Mouse (Mus musculus): ENCODE results near the gene Snrpg.
"Not testable (repeated sequence)": the region's sequence is repeated elsewhere in the genome, so short reads cannot be mapped to it uniquely, and the experiment has no call there.

The Snrpg gene

GRCm38 (mm10) chr6:86366853-86367249, 4.3 kb upstream of the Snrpg start:
- no peak for DNase-seq (ENCODE audit: low spot score in 2 of 2)

GRCm38 (mm10) chr6:86368479-86368878, 2.6 kb upstream of the Snrpg start:
- DNase-seq (ENCODE audit: low spot score in 2 of 2): no peak

GRCm38 (mm10) chr6:86370093-86370713, 901 bp upstream of the Snrpg start:
- no peak for DNase-seq (ENCODE audit: low spot score in 2 of 2)

- peak; percentile 93 to 96 for DNase-seq (ENCODE audit: low spot score in 2 of 2)
These were observed 322 bp downstream of the Snrpg start for GRCm38 (mm10) chr6:86371340-86371911.

- DNase-seq (ENCODE audit: low spot score in 2 of 2): no peak
These were observed 929 bp downstream of the Snrpg start for GRCm38 (mm10) chr6:86371950-86372516.

GRCm38 (mm10) chr6:86373556-86373955, 2.5 kb downstream of the Snrpg start:
- DNase-seq (ENCODE audit: low spot score in 2 of 2): no peak

- DNase-seq (ENCODE audit: low spot score in 2 of 2): no peak
These were observed 7.2 kb downstream of the Snrpg start for GRCm38 (mm10) chr6:86378341-86378740.

GRCm38 (mm10) chr6:86380112-86380511, 9.0 kb downstream of the Snrpg start:
- DNase-seq (ENCODE audit: low spot score in 2 of 2): not testable (repeated sequence)

GRCm38 (mm10) chr6:86382551-86382950, 11.4 kb downstream of the Snrpg start:
- DNase-seq (ENCODE audit: low spot score in 2 of 2): no peak

GRCm38 (mm10) chr6:86383370-86383769, 12.3 kb downstream of the Snrpg start:
- DNase-seq (ENCODE audit: low spot score in 2 of 2): no peak

- no peak for DNase-seq (ENCODE audit: low spot score in 2 of 2)
These were observed 13.6 kb downstream of the Snrpg start for GRCm38 (mm10) chr6:86384692-86385091.

GRCm38 (mm10) chr6:86385362-86386104, 14.4 kb downstream of the Snrpg start:
- no peak for DNase-seq (ENCODE audit: low spot score in 2 of 2)

- no peak for DNase-seq (ENCODE audit: low spot score in 2 of 2)
These were observed 16.2 kb downstream of the Snrpg start for GRCm38 (mm10) chr6:86387313-86387712.

GRCm38 (mm10) chr6:86388461-86388860, 17.4 kb downstream of the Snrpg start:
- DNase-seq (ENCODE audit: low spot score in 2 of 2): no peak

- no peak for DNase-seq (ENCODE audit: low spot score in 2 of 2)
These were observed 20.2 kb downstream of the Snrpg start for GRCm38 (mm10) chr6:86391326-86391725.

GRCm38 (mm10) chr6:86393187-86393586, 22.1 kb downstream of the Snrpg start:
- DNase-seq (ENCODE audit: low spot score in 2 of 2): no peak

- no peak for DNase-seq (ENCODE audit: low spot score in 2 of 2)
These were observed 23.1 kb downstream of the Snrpg start for GRCm38 (mm10) chr6:86394078-86394720.

- no peak for DNase-seq (ENCODE audit: low spot score in 2 of 2)
These were observed 23.9 kb downstream of the Snrpg start for GRCm38 (mm10) chr6:86395021-86395420.

- no peak for DNase-seq (ENCODE audit: low spot score in 2 of 2)
These were observed 24.9 kb downstream of the Snrpg start for GRCm38 (mm10) chr6:86395969-86396368.

- peak; percentile 65 to 88 for DNase-seq (ENCODE audit: low spot score in 2 of 2)
These were observed 25.6 kb downstream of the Snrpg start, which contains the start of gene Pcyox1 for GRCm38 (mm10) chr6:86396581-86397256. Pcyox1 (minus strand) TSS chr6:86397154.

- DNase-seq (ENCODE audit: low spot score in 2 of 2): no peak
These were observed 26.3 kb downstream of the Snrpg start for GRCm38 (mm10) chr6:86397257-86397980.
